Mouse (Mus musculus): ENCODE results near the gene Plcg1.

- TF ChIP-seq POLR2A (IDR thresholded peaks at IDR 0.05; ENCODE audit: low read depth, low read length) (no peak), CTCF (IDR thresholded peaks at IDR 0.05; ENCODE audit: extremely low read depth, insufficient read depth, insufficient read length, insufficient replicate concordance) (no peak)
These were observed 69.9 kb downstream of the Plcg1 start for GRCm38 (mm10) chr2:160800967-160801366.

All from spleen, adult 2 months (tissue).